8 mouse cellular contexts compared by ENCODE assay signal in genomic region chr2:164443051-164443437, GRCm38 (mm10). TPM values are rescaled to one million over a fixed set of nuclear protein-coding genes. Genes with fewer than 3 reads are reported as not detected.
DNase-seq lines count a peak whose midpoint lies in the region; ATAC-seq and TF ChIP-seq lines count a peak whose summit lies in the region.

No protein-coding gene starts in this region.

- H3K27me3 ChIP-seq in forebrain, embryonic 15.5 days: peaks cover 8% of the 10 kb centered on the region; the same call in 1 of the 2 replicates
- H3K27me3 ChIP-seq in lung, embryonic 15.5 days: no peaks in the 10 kb centered on the region

- TF ChIP-seq CTCF in olfactory bulb, adult 2 months (IDR thresholded peaks at IDR 0.05; ENCODE audit: insufficient read depth, low read depth, low read length): no peak

- H3K9ac ChIP-seq in forebrain, embryonic 15.5 days (replicated peaks): peak overlapping the region; percentile 48
- H3K9ac ChIP-seq in lung, embryonic 15.5 days: peak overlapping the region; percentile 83

- peak; percentile 31; the same call in 1 of the 2 replicates for TF ChIP-seq POLR2A in olfactory bulb, adult 2 months (IDR thresholded peaks at IDR 0.05; ENCODE audit: insufficient read depth, low read depth, low read length)

- H3K4me1 ChIP-seq in forebrain, embryonic 15.5 days: peaks cover 17% of the 10 kb centered on the region
- peaks cover 50% of the 10 kb centered on the region for H3K4me1 ChIP-seq in lung, embryonic 15.5 days
- peaks cover 19% of the 10 kb centered on the region for H3K4me1 ChIP-seq in olfactory bulb, adult 2 months (ENCODE audit: control insufficient read depth, insufficient read depth, low read length)

- peak overlapping the region; percentile 49 for H3K4me3 ChIP-seq in forebrain, embryonic 15.5 days
- H3K4me3 ChIP-seq in lung, embryonic 15.5 days: peak overlapping the region; percentile 74
- H3K4me3 ChIP-seq in olfactory bulb, adult 2 months (ENCODE audit: insufficient read depth, low read depth, low read length): peak overlapping the region; percentile 58

- H3K27ac ChIP-seq in forebrain, embryonic 15.5 days (replicated peaks): no peak overlapping the region
- H3K27ac ChIP-seq in lung, embryonic 15.5 days: peak overlapping the region; percentile 89
- H3K27ac ChIP-seq in olfactory bulb, adult 2 months (ENCODE audit: insufficient read depth, low read depth, low read length): peak overlapping the region; percentile 30; the same call in 1 of the 2 replicates

- no peaks in the 10 kb centered on the region for H3K36me3 ChIP-seq in forebrain, embryonic 15.5 days
- no peaks in the 10 kb centered on the region for H3K36me3 ChIP-seq in lung, embryonic 15.5 days

- WGBS in forebrain, embryonic 15.5 days: under 1% methylated on average over 26 of the region's 26 CpGs
- 0% methylated on average over 26 of the region's 26 CpGs for WGBS in lung, embryonic 15.5 days
- under 1% methylated on average over 26 of the region's 26 CpGs for WGBS in olfactory bulb, adult 2 months

- intact Hi-C loops in heart, postnatal 14 days (cut with DNase I): no loop called here

- peak; percentile 16 for DNase-seq in CD4-positive helper T cell, adult 2 months (ENCODE audit: low read depth, low spot score)
- DNase-seq in adrenal gland, postnatal 25 days: peak; percentile 92
- peak; percentile 86 to 88 for DNase-seq in heart, postnatal 14 days
- peak; percentile 47 to 73 for DNase-seq in layer of hippocampus, adult 18-20 months (ENCODE audit: low spot score in 2 of 2)
- DNase-seq in testis, postnatal 14 days (ENCODE audit: low spot score): peak; percentile 82

- peak overlapping the region; percentile 87 for H3K4me2 ChIP-seq in forebrain, embryonic 15.5 days (replicated peaks)
- peak overlapping the region; percentile 84 for H3K4me2 ChIP-seq in lung, embryonic 15.5 days

- no peaks in the 10 kb centered on the region for H3K9me3 ChIP-seq in forebrain, embryonic 15.5 days
- H3K9me3 ChIP-seq in lung, embryonic 15.5 days: no peaks in the 10 kb centered on the region

- ATAC-seq in forebrain, embryonic 15.5 days (replicated peaks): peak; percentile 95
- peak; percentile 94 for ATAC-seq in lung, embryonic 15.5 days (ENCODE audit: borderline replicate concordance, extremely low read depth, low FRiP score, low TSS enrichment)

RNA-seq across cellular contexts. Expression of gene Sdc4, which starts 0.6 kb away (rescaled TPM):
- 75.1 and 82.0 TPM in 2 replicates for total RNA-seq in adrenal gland, postnatal 25 days (2021)
- 6.1 and 6.4 TPM in 2 replicates for polyA plus RNA-seq in forebrain, embryonic 15.5 days (2015; fragmentation: Nextera tagmentation; extraction: Ambion mirVana)
- 10 to 100 TPM; 20.0 to 27.0 TPM for total RNA-seq in heart, postnatal 14 days (2021)
- total RNA-seq in layer of hippocampus, adult 18-20 months (2021): 100 to 1,000 TPM; 122 to 140 TPM
- polyA plus RNA-seq in lung, embryonic 15.5 days (2015; fragmentation: Nextera tagmentation; extraction: Ambion mirVana): 161 and 178 TPM in 2 replicates
- 124 TPM in 1 of 2 replicates, not detected in the other for polyA plus RNA-seq in olfactory bulb, adult 2 months (2012; ENCODE audit: insufficient read depth, insufficient read length, low replicate concordance, missing spikeins)

RNA-seq across cellular contexts. Expression of gene Sys1, which starts 13.7 kb away (rescaled TPM):
- total RNA-seq in adrenal gland, postnatal 25 days (2021): 27.0 and 30.0 TPM in 2 replicates
- 76.6 and 82.2 TPM in 2 replicates for polyA plus RNA-seq in forebrain, embryonic 15.5 days (2015; fragmentation: Nextera tagmentation; extraction: Ambion mirVana)
- 10 to 100 TPM; 21.2 to 21.9 TPM for total RNA-seq in heart, postnatal 14 days (2021)
- 10 to 100 TPM; 37.9 to 39.9 TPM for total RNA-seq in layer of hippocampus, adult 18-20 months (2021)
- 65.8 and 69.0 TPM in 2 replicates for polyA plus RNA-seq in lung, embryonic 15.5 days (2015; fragmentation: Nextera tagmentation; extraction: Ambion mirVana)
- not detected in 2 replicates for polyA plus RNA-seq in olfactory bulb, adult 2 months (2012; ENCODE audit: insufficient read depth, insufficient read length, low replicate concordance, missing spikeins)

RNA-seq across cellular contexts. Expression of gene Gm20458, which starts 17.7 kb away (rescaled TPM):
- total RNA-seq in adrenal gland, postnatal 25 days (2021): 4.0 TPM in 1 of 2 replicates, not detected in the other
- 6.0 and 6.9 TPM in 2 replicates for polyA plus RNA-seq in forebrain, embryonic 15.5 days (2015; fragmentation: Nextera tagmentation; extraction: Ambion mirVana)
- 1 to 10 TPM; 3.0 to 5.3 TPM for total RNA-seq in heart, postnatal 14 days (2021)
- total RNA-seq in layer of hippocampus, adult 18-20 months (2021): 1 to 10 TPM; 5.4 to 9.9 TPM
- polyA plus RNA-seq in lung, embryonic 15.5 days (2015; fragmentation: Nextera tagmentation; extraction: Ambion mirVana): 17.1 and 17.6 TPM in 2 replicates
- polyA plus RNA-seq in olfactory bulb, adult 2 months (2012; ENCODE audit: insufficient read depth, insufficient read length, low replicate concordance, missing spikeins): not detected in 2 replicates

RNA-seq across cellular contexts. Expression of gene Trp53tg5, which starts 30.5 kb away (rescaled TPM):
- not detected in 2 replicates for total RNA-seq in adrenal gland, postnatal 25 days (2021)
- not detected in 2 replicates for polyA plus RNA-seq in forebrain, embryonic 15.5 days (2015; fragmentation: Nextera tagmentation; extraction: Ambion mirVana)
- not detected for total RNA-seq in heart, postnatal 14 days (2021)
- total RNA-seq in layer of hippocampus, adult 18-20 months (2021): not detected
- not detected in 2 replicates for polyA plus RNA-seq in lung, embryonic 15.5 days (2015; fragmentation: Nextera tagmentation; extraction: Ambion mirVana)
- polyA plus RNA-seq in olfactory bulb, adult 2 months (2012; ENCODE audit: insufficient read depth, insufficient read length, low replicate concordance, missing spikeins): not detected in 2 replicates

RNA-seq across cellular contexts. Expression of gene Matn4, which starts 38.1 kb away (rescaled TPM):
- 0.73 and 1.3 TPM in 2 replicates for total RNA-seq in adrenal gland, postnatal 25 days (2021)
- polyA plus RNA-seq in forebrain, embryonic 15.5 days (2015; fragmentation: Nextera tagmentation; extraction: Ambion mirVana): 0.94 and 1.1 TPM in 2 replicates
- 1 to 10 TPM; 1.2 to 1.5 TPM for total RNA-seq in heart, postnatal 14 days (2021)
- 10 to 100 TPM; 11.0 to 11.2 TPM for total RNA-seq in layer of hippocampus, adult 18-20 months (2021)
- 41.3 and 42.7 TPM in 2 replicates for polyA plus RNA-seq in lung, embryonic 15.5 days (2015; fragmentation: Nextera tagmentation; extraction: Ambion mirVana)
- not detected in 2 replicates for polyA plus RNA-seq in olfactory bulb, adult 2 months (2012; ENCODE audit: insufficient read depth, insufficient read length, low replicate concordance, missing spikeins)

Comparison
In these comparisons a context has a peak if more than half of its experiments do, and no peak if none do; other contexts are left out.
1. DNase-seq: peak in every context shown above with its lines; median percentile 92 in adrenal gland, postnatal 25 days; 87 in heart, postnatal 14 days; 82 in testis, postnatal 14 days; 60 in layer of hippocampus, adult 18-20 months; 16 in CD4-positive helper T cell, adult 2 months.